Mouse (Mus musculus): ENCODE measurements around the gene Vps37d.

Vps37d gene

DNA sequence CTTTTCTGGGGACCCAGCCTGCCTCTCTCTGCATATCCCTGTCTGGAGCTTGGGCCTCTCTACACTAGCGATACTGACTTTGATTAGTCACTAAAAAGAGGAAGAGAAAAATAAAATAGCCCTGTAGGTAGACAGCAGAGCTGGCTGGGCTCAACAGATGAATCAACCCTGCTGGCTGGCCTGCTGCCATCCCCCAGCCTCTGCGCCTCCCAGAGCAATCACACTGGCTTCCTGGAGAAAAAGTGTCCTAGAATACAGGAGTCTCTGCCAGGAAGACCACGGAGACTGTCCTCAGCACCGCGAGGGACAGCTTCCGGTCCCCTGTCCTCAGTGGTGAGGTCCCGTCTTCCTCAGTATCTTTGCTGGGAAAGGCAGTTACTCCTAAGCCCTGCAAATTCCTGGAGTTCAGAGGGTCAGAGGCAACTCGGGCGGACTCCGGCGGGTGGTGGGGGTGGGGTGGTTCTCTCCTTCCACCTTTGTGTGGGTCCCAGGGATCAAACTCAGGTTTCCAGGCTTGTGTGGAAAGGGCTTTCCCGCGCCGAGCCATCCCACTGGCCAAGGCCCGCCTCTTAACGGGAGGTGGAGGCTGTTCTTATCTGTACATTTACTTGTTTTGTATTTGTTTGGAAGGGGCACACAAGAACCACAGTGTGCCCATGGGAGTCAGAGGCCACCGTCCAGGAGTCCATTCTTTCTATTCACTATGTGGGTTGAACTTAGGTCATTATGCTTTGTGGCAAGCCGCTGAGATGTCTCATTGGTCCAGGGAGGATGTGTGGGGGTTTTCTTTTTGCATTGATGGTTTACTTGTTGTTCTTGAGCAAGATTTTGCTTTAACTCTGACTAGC lies 48.8 kb downstream of the Vps37d start:
- DNase-seq (ENCODE audit: low spot score in 2 of 2): no peak

DNA sequence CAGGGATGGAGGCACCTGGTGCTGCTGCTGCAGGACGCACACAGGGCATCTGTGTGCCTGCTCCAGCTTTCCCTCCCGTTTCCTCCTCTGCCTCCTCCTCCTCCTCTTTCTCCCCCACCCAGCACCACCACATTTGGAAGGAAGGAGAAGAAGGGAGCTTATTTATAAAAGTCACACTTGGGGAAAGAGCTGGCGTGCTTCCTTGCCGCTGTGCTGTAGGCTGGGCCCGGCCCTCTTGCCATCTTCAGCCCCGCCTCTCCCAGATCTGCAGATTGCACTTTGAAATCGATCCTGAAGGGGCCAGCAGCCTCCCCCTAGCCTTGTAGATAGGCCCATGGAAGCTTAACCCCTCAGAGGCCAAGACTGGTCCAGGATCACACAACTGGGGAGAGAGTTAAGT lies 52.2 kb downstream of the Vps37d start:
- DNase-seq (ENCODE audit: low spot score in 2 of 2): no peak

DNA sequence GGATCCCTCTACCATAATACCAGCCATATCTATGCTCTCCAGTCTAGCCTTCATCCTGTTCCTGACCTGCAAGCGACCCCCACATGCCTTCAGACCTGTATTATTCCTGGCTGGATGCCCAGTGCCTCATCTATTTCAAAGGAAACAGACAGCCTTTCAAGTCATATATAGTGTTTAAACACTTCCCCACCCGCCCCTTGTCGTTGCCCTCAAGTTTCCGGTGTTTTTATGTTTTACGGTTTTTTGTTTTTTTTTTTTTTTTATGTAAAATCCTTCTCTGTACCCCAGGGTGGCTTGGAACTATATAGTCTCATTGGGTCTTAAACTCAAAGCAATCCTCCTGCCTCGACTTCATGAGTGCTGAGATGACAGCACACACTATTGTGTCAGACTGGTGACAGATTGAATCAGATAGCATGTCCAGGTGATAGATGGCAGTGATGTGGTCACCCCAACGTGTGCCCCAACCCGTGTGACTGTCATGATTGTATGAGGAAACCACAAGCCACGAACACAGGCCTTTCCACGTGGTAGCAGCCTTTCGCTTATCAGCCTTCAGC lies 53.3 kb downstream of the Vps37d start:
- DNase-seq (ENCODE audit: low spot score in 2 of 2): no peak

DNA sequence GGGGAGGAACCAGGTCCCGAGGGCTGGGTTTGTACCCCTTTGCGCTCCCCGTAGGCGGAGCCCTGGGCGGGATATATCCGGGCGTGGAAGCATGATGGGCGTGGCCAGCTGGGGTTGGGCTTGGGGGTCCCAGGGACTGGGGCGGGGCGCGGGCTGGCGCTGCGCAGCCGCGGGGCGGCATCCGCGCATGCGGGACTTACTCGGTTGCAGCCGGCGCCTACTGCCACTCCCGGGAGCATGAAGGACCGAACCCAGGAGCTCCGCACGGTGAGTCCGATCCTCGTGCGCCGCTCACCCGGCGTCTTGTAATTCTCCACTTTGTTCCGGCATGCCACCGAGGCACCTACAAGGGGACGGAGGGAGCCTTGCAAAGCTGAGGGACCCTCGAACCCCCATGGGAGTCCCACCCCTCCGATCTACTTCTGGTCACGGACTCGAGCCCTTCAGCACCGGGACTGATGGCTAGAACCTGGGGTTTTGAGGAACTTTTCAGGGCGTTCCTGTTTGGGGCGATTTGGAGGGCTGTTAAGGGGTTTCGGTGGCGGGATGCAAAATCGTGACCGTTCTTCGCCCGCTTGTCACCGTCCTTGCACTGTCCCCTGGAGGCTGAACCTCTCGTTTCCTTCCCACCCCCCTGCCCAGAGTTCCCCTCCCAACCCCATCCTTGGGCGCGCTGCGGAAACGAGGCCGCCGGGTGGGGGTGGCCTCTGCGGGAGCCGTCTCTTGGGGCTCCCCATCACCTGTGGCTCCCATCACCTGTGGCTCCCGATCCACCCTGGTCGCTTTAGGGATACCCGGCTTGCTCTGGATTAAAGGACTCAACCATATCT lies 54.5 kb downstream of the Vps37d start, which contains the start of gene Stx1a:
Gene Stx1a, plus strand, starts transcription at position 139 of the 830 bp plus-strand sequence.
- peak; percentile 89 to 90 for DNase-seq (ENCODE audit: low spot score in 2 of 2)
